Mouse (Mus musculus): ENCODE results near the gene Lamtor5. TPM values are rescaled to one million over a fixed set of nuclear protein-coding genes. Genes with fewer than 3 reads are reported as not detected.

Lamtor5 gene
- 179 TPM in 2 replicates for polyA plus RNA-seq (2015; fragmentation: Nextera tagmentation; extraction: Ambion mirVana)

GRCm38 (mm10) chr3:107278479-107279269 is at the start of gene Lamtor5:
Gene Lamtor5 (plus strand): TSS chr3:107278858.

DNA sequence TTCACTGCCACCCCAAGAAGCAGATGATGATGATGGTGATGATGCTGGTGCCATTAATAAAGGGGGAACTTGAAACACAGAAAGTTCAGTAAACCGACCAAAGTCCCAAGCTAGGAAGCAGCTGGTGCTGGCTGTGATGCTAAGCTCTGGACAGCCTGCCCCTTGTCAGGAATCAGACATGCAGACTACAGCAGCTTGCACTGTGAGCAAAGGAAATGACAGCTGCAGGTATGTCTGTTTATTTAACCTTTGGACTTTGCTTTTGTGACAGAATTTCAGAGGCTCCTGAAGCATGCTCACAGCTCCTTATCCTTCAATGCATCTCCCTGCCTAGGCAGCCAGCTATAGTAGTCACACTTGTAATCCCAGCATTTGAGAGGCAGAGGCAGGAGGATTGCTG is 48.1 kb upstream of the Lamtor5 start, which contains the start of gene A630076J17Rik:
TSS of gene A630076J17Rik (plus strand) at position 88 of the 400 bp plus-strand sequence.

GRCm38 (mm10) chr3:107239607-107240006 is 39.1 kb upstream of the Lamtor5 start, which contains the start of gene Prok1:
Gene Prok1 (minus strand): TSS chr3:107239707.

GRCm38 (mm10) chr3:107290764-107291381 is 12.2 kb downstream of the Lamtor5 start, which contains the start of gene Slc16a4:
Gene Slc16a4 (plus strand): TSS chr3:107291230.

Other genes starting within 250 kb of the Lamtor5 start
- 11.2 and 11.4 TPM in 2 replicates for gene Kcna3, start 242.7 kb upstream of the Lamtor5 start, polyA plus RNA-seq (2015; fragmentation: Nextera tagmentation; extraction: Ambion mirVana)
- 3.0 and 3.6 TPM in 2 replicates for gene Kcna2, start 177.7 kb upstream of the Lamtor5 start, polyA plus RNA-seq (2015; fragmentation: Nextera tagmentation; extraction: Ambion mirVana)
- not detected in 2 replicates for gene Kcna10, start 95.8 kb upstream of the Lamtor5 start, polyA plus RNA-seq (2015; fragmentation: Nextera tagmentation; extraction: Ambion mirVana)
- gene Cym, start 57.1 kb upstream of the Lamtor5 start, polyA plus RNA-seq (2015; fragmentation: Nextera tagmentation; extraction: Ambion mirVana), result 0.19 TPM in 1 of 2 replicates, not detected in the other
- not detected in 2 replicates for gene A630076J17Rik, start 48.2 kb upstream of the Lamtor5 start, polyA plus RNA-seq (2015; fragmentation: Nextera tagmentation; extraction: Ambion mirVana)
- 0.21 TPM in 1 of 2 replicates, not detected in the other for gene Prok1, start 39.2 kb upstream of the Lamtor5 start, polyA plus RNA-seq (2015; fragmentation: Nextera tagmentation; extraction: Ambion mirVana)
- gene Slc16a4, start 12.4 kb downstream of the Lamtor5 start, polyA plus RNA-seq (2015; fragmentation: Nextera tagmentation; extraction: Ambion mirVana), result 2.3 and 2.5 TPM in 2 replicates
- 5.7 and 5.8 TPM in 2 replicates for gene Rbm15, start 54.8 kb downstream of the Lamtor5 start, polyA plus RNA-seq (2015; fragmentation: Nextera tagmentation; extraction: Ambion mirVana)
- 24.1 and 24.4 TPM in 2 replicates for gene Kcnc4, start 180.7 kb downstream of the Lamtor5 start, polyA plus RNA-seq (2015; fragmentation: Nextera tagmentation; extraction: Ambion mirVana)
- gene Slc6a17, start 239.2 kb downstream of the Lamtor5 start, polyA plus RNA-seq (2015; fragmentation: Nextera tagmentation; extraction: Ambion mirVana), result 18.3 and 21.4 TPM in 2 replicates

Data from neural tube, postnatal 0 days (tissue).